ENCODE assay signal across 8 mouse cellular contexts in genomic region chr17:6783756-6784357, GRCm38 (mm10). TPM values are rescaled to one million over a fixed set of nuclear protein-coding genes. Genes with fewer than 3 reads are reported as not detected.
DNase-seq lines count a peak whose midpoint lies in the region; ATAC-seq and TF ChIP-seq lines count a peak whose summit lies in the region.

No protein-coding gene starts in this region.

- peak overlapping the region; percentile 77 for H3K4me2 ChIP-seq in forebrain, embryonic 13.5 days
- peak overlapping the region; percentile 71 for H3K4me2 ChIP-seq in limb, embryonic 14.5 days (replicated peaks; ENCODE audit: low read depth, low read length, severe bottlenecking)
- peak overlapping the region; percentile 97 for H3K4me2 ChIP-seq in neural tube, embryonic 15.5 days

- H3K36me3 ChIP-seq in forebrain, embryonic 13.5 days (ENCODE audit: poor library complexity, severe bottlenecking): no peaks in the 10 kb centered on the region
- H3K36me3 ChIP-seq in limb, embryonic 14.5 days (ENCODE audit: control insufficient read depth, insufficient read depth, low read length): no peaks in the 10 kb centered on the region
- H3K36me3 ChIP-seq in neural tube, embryonic 15.5 days: no peaks in the 10 kb centered on the region

- 0 out of 2 replicates have a peak, but pooled peaks cover 2% of the 10 kb centered on the region for H3K27me3 ChIP-seq in forebrain, embryonic 13.5 days
- no peaks in the 10 kb centered on the region for H3K27me3 ChIP-seq in limb, embryonic 14.5 days (ENCODE audit: control insufficient read depth, insufficient read depth, low read length)
- H3K27me3 ChIP-seq in neural tube, embryonic 15.5 days (replicated peaks): peaks cover 18% of the 10 kb centered on the region

- no peak for TF ChIP-seq POLR2A in limb, embryonic 14.5 days (IDR thresholded peaks at IDR 0.05; ENCODE audit: borderline replicate concordance, extremely low read depth, insufficient read depth, insufficient read length)

- peak; percentile 53 for DNase-seq in kidney, adult 11 months
- no peak for DNase-seq in kidney, postnatal 10 days
- no peak for DNase-seq in limb, embryonic 14.5 days (ENCODE audit: low spot score)
- DNase-seq in frontal cortex, postnatal 36 days (ENCODE audit: low spot score in 2 of 2): no peak
- no peak for DNase-seq in ovary, postnatal 10 days (ENCODE audit: low spot score)
- DNase-seq in adipocyte (ENCODE audit: low spot score): no peak

- whole genome bisulfite sequencing in forebrain, embryonic 13.5 days: 46% methylated on average over 10 of the region's 10 CpGs
- WGBS in limb, embryonic 14.5 days: 45% methylated on average over 10 of the region's 10 CpGs
- 45% methylated on average over 10 of the region's 10 CpGs for WGBS in neural tube, embryonic 15.5 days

- no peak overlapping the region for H3K27ac ChIP-seq in forebrain, embryonic 13.5 days
- no peak overlapping the region for H3K27ac ChIP-seq in limb, embryonic 14.5 days (replicated peaks; ENCODE audit: low read depth, low read length)
- H3K27ac ChIP-seq in neural tube, embryonic 15.5 days (replicated peaks): no peak overlapping the region

- H3K9ac ChIP-seq in forebrain, embryonic 13.5 days: no peak overlapping the region
- peak overlapping the region; percentile 89 for H3K9ac ChIP-seq in limb, embryonic 14.5 days (ENCODE audit: low read depth, low read length, severe bottlenecking)
- H3K9ac ChIP-seq in neural tube, embryonic 15.5 days (replicated peaks): no peak overlapping the region

- H3K9me3 ChIP-seq in forebrain, embryonic 13.5 days (replicated peaks): no peaks in the 10 kb centered on the region
- H3K9me3 ChIP-seq in limb, embryonic 14.5 days (ENCODE audit: control insufficient read depth, low read length): no peaks in the 10 kb centered on the region
- no peaks in the 10 kb centered on the region for H3K9me3 ChIP-seq in neural tube, embryonic 15.5 days (replicated peaks)

- H3K4me1 ChIP-seq in forebrain, embryonic 13.5 days: peaks cover 34% of the 10 kb centered on the region
- H3K4me1 ChIP-seq in limb, embryonic 14.5 days (ENCODE audit: control insufficient read depth, insufficient read depth, low read length): peaks cover 3% of the 10 kb centered on the region; the same call in 1 of the 2 replicates
- H3K4me1 ChIP-seq in neural tube, embryonic 15.5 days: peaks cover 26% of the 10 kb centered on the region

- no peak for ATAC-seq in forebrain, embryonic 13.5 days
- ATAC-seq in limb, embryonic 14.5 days (ENCODE audit: low FRiP score, low read depth): no peak
- ATAC-seq in neural tube, embryonic 15.5 days (ENCODE audit: low FRiP score): no peak

- peak overlapping the region; percentile 71 for H3K4me3 ChIP-seq in forebrain, embryonic 13.5 days
- peak overlapping the region; percentile 78 for H3K4me3 ChIP-seq in limb, embryonic 14.5 days (replicated peaks; ENCODE audit: low read length)
- H3K4me3 ChIP-seq in neural tube, embryonic 15.5 days (replicated peaks): peak overlapping the region; percentile 68

RNA-seq across cellular contexts. Expression of gene Ezr, which starts 1.3 kb away (rescaled TPM):
- polyA plus RNA-seq in forebrain, embryonic 13.5 days (2015; fragmentation: Nextera tagmentation; extraction: Ambion mirVana): 113 and 117 TPM in 2 replicates
- 26.5 and 39.2 TPM in 2 replicates for polyA plus RNA-seq in limb, embryonic 14.5 days (2012; rRNA removed)
- 67.2 and 71.3 TPM in 2 replicates for polyA plus RNA-seq in limb, embryonic 14.5 days (2014; fragmentation: Nextera tagmentation; extraction: Ambion mirVana)
- polyA plus RNA-seq in neural tube, embryonic 15.5 days (2015; fragmentation: Nextera tagmentation; extraction: Ambion mirVana): 48.0 and 90.3 TPM in 2 replicates
